Mouse (Mus musculus): ENCODE measurements around the gene Fbxw9.
A peak's percentile ranks its signal among the peaks of the same experiment; 100 is the strongest.

The Fbxw9 gene

GRCm38 (mm10) chr8:85059879-85060616 is at the start of gene Fbxw9:
Gene Fbxw9 (plus strand): TSS chr8:85060055.
- no peak for DNase-seq (ENCODE audit: extremely low spot score, low read depth, low spot score)

GRCm38 (mm10) chr8:85011242-85011641 is 48.6 kb upstream of the Fbxw9 start:
- DNase-seq (ENCODE audit: extremely low spot score, low read depth, low spot score) = no peak

- DNase-seq (ENCODE audit: extremely low spot score, low read depth, low spot score) = no peak
These were observed 46.5 kb upstream of the Fbxw9 start for GRCm38 (mm10) chr8:85013230-85013840.

- no peak for DNase-seq (ENCODE audit: extremely low spot score, low read depth, low spot score)
These were observed 45.4 kb upstream of the Fbxw9 start, which contains the start of gene Best2 for GRCm38 (mm10) chr8:85014431-85014830. Gene Best2 (minus strand): TSS chr8:85014531.

DNA sequence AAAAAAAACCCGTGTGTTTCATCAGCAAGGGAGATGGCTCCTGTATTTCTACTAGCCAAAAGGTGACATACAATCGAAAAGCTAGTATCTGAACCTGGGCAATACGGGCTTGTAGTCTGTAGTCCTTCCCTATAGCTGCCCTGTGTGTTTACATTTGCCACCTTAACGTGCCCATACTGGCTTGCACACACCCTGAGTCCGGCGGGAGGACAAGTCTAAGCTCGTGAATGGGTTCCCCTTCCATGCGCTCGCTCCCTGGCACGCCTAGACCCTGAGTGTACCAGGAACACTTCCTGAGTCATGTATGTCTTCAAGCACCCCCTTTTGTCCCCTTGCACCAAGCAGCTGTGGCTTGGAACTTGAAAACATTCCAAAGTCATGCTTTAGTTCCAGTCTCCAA is 43.1 kb upstream of the Fbxw9 start:
- no peak for DNase-seq (ENCODE audit: extremely low spot score, low read depth, low spot score)

DNA sequence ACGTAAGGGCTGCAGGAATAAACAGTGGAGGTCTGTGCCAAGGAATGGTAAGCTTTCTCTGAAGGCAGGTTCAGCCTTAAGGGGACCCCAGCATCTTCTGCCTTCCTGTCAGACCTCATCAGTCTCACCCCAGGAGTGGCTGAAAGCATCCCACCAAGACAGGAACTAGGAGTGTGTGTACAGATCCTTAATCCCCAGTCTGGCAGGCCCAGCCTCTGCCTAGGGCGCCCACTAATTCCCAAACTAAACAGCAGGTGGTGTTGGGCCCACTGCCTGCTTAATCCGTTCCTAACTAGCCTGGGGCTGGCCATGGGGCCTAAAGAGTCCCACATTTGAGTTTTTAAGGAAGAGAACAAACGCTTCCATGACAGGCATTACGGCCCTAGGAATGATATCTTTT is 42.6 kb upstream of the Fbxw9 start:
- no peak for DNase-seq (ENCODE audit: extremely low spot score, low read depth, low spot score)

DNA sequence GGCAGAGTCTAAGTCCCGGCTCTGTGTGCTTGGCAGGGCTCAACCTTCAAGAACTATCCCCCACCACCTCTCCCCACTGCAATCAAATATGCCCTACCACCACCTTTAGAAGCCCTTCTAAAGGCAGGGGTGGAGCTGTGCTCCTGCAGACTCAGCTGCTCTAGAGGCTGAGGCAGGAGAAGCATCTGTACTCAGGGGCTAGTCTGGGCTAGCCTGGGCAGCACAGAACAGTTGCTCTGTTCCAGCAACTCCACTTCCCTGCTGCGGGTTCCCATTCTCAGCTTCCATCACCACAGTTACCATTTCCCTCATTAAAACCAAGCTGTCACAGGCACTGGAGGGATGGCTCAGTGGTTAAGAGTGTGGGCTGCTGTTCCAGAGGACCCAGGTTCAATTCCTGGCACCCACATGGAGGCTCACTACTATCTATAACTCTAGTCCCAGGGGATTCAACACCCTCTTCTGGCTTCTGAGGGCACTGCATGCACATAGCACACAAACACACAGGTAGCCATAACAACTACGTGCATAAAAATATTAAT is 38.3 kb upstream of the Fbxw9 start:
- DNase-seq (ENCODE audit: extremely low spot score, low read depth, low spot score) = no peak

- DNase-seq (ENCODE audit: extremely low spot score, low read depth, low spot score) = no peak
These were observed 36.0 kb upstream of the Fbxw9 start for GRCm38 (mm10) chr8:85023846-85024245.

GRCm38 (mm10) chr8:85025098-85025932 is 34.5 kb upstream of the Fbxw9 start, which contains the start of gene Asna1:
Gene Asna1 (minus strand): TSS chr8:85025281.
- peak; percentile 98 for DNase-seq (ENCODE audit: extremely low spot score, low read depth, low spot score)

DNA sequence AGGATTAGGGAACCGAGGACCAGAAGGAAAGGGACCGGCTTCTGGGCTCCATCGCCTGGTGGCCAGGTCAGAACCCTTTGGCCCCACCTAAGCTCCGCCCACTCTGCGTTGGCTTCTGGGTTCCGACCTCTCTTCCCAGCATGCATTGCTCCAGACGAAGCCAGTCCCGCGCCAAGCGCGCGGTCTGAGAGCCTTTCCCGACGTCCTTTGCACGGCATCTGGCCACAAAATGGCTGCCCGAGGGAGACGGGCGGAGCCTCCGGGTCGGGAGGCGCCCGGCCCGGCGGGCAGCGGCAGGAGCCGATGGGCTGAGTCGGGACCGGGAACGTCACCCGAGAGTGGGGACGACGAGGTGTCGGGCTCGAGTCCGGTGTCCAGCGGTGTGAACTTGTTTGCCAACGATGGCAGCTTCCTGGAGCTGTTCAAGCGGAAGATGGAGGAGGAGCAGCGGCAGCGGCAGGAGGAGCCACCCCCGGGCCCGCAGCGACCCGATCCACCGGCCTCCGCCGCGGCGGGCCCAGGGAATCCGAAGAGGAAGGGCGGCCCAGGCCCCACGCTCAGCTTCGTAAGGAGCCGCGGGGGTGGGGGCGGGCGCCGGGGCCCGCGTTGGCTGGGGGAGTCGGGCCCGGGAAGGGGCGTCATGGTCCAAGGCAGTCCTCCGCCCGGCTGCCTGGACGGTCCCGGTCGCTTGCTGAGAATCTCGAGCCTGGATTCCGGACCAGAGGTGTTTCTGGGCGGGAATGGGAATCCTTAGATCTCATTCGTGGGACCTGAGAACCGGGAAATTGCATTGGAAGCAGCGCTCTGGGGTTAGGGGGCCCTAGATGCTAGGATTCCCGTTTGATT is 33.0 kb upstream of the Fbxw9 start, which contains the start of gene Trir:
Gene Trir, plus strand, starts transcription at position 154 of the 846 bp plus-strand sequence.
- peak; percentile 95 for DNase-seq (ENCODE audit: extremely low spot score, low read depth, low spot score)

DNA sequence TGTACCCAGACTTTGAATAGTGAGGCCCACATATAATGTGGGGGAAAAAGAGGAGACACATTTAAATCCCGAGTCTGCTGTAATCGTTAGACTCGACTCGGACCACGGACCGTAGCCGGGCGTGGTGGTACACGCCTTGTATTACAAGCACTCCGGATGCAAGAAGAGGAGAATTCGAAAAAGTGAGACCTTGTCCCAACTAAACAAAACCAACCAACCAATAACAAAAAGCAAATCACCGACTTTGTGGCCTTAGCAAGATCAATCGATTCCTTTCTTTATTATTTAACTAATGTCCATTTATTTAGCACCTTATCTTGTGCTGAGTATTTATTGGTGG is 32.4 kb upstream of the Fbxw9 start:
- DNase-seq (ENCODE audit: extremely low spot score, low read depth, low spot score) = no peak

GRCm38 (mm10) chr8:85027922-85028321 is 31.9 kb upstream of the Fbxw9 start:
- DNase-seq (ENCODE audit: extremely low spot score, low read depth, low spot score) = no peak

DNA sequence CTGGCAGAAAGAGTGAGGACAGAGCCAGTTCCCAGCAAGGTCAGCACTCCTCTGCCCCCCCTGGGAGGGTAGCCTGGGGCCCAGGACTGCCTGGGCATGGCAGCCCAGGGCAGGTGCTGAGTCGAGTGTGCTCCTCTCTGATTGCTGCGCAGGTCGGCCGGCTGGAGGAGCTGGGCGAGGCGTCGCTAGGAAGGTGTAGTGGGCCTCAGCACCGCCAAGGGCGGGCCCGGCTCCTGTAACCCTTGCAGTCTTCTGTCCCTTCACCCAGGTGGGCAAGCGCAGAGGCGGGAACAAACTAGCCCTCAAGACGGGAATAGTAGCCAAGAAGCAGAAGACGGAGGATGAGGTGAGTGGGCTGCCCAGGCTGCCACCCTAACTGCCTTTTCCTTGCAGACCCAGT is 30.6 kb upstream of the Fbxw9 start:
- no peak for DNase-seq (ENCODE audit: extremely low spot score, low read depth, low spot score)

- no peak for DNase-seq (ENCODE audit: extremely low spot score, low read depth, low spot score)
These were observed 27.1 kb upstream of the Fbxw9 start for GRCm38 (mm10) chr8:85032622-85033311.

GRCm38 (mm10) chr8:85033867-85034266 is 26.0 kb upstream of the Fbxw9 start:
- no peak for DNase-seq (ENCODE audit: extremely low spot score, low read depth, low spot score)

DNA sequence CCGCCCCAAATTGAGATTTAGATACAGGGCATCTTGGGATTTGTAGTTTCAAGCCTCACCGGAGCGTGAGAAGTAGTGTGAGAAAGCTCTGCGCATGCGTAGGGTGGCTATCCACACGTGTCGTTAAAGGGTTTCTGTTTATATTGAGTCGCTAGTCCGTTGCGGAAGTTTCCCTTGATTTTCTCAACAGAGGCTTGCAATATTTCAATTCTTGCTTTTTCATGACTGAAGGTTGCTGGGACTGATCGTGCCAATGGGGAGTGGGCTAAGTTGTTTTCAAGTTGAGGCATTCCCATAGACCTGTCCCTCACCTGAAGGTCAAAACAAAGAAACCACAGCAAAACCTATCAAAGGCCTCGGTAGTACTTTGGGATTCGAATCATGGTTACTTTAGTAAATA is 25.1 kb upstream of the Fbxw9 start:
- DNase-seq (ENCODE audit: extremely low spot score, low read depth, low spot score) = no peak

- DNase-seq (ENCODE audit: extremely low spot score, low read depth, low spot score) = no peak
These were observed 24.6 kb upstream of the Fbxw9 start for GRCm38 (mm10) chr8:85035165-85035727.

- no peak for DNase-seq (ENCODE audit: extremely low spot score, low read depth, low spot score)
These were observed 24.0 kb upstream of the Fbxw9 start for GRCm38 (mm10) chr8:85035728-85036310.

- DNase-seq (ENCODE audit: extremely low spot score, low read depth, low spot score) = no peak
These were observed 23.5 kb upstream of the Fbxw9 start for GRCm38 (mm10) chr8:85036381-85036717.
